Mouse (Mus musculus) kidney, adult 2 months (tissue): ENCODE measurements at regions not wholly inside any gene's neighbourhood (a gene's known extent, or its start where the extent isn't known, plus 50 kb on each side); places are given as distances from the start of the nearest gene placed in this dataset.

Experiments
- DNase-seq: peaks from one replicate; pipeline ENCODE4 v3.0.0; 2021
- H3K27ac ChIP-seq: fragments of 200-500 bp; 2 replicates; pipeline ENCODE4 v1.5.1; 2012; ENCODE audit warnings: low read depth, low read length, control low read depth, inconsistent platforms; ENCODE audit not compliant: insufficient read depth
- H3K27me3 ChIP-seq: fragments of 200-500 bp; replicated peaks from 2 replicates; pipeline ENCODE4 v1.6.1; 2012; ENCODE audit warnings: mild to moderate bottlenecking, moderate library complexity, low read length, inconsistent platforms; ENCODE audit not compliant: control insufficient read depth, insufficient read depth
- H3K36me3 ChIP-seq: fragments of 200-500 bp; 2 replicates; pipeline ENCODE4 v1.6.1; 2012; ENCODE audit warnings: mild to moderate bottlenecking, moderate library complexity, low read length, inconsistent platforms; ENCODE audit not compliant: control insufficient read depth, insufficient read depth
- H3K4me1 ChIP-seq: fragments of 200-500 bp; 2 replicates; pipeline ENCODE4 v1.6.1; 2011; ENCODE audit warnings: low read length; ENCODE audit not compliant: control insufficient read depth, insufficient read depth
- H3K4me3 ChIP-seq: fragments of 200-500 bp; 2 replicates; pipeline ENCODE4 v1.5.1; 2011; ENCODE audit warnings: mild to moderate bottlenecking, low read depth, low read length, control low read depth; ENCODE audit not compliant: insufficient read depth
- CTCF ChIP-seq: fragments of 200-500 bp; conservative IDR thresholded peaks from 2 replicates; pipeline ENCODE4 v1.5.1; 2011; ENCODE audit warnings: low read depth, mild to moderate bottlenecking, control low read depth, low read length, moderate library complexity, mixed read lengths; ENCODE audit not compliant: insufficient read depth, insufficient read length
- POLR2A ChIP-seq: fragments of 200-500 bp; IDR thresholded peaks from one replicate; pipeline ENCODE4 v1.6.1; 2011; ENCODE audit warnings: low read depth, low read length, control low read depth
- WGBS: fragments of 180-500 bp; shearing (Covaris S2); methylation state at CpG from one replicate; pipeline ENCODE4 v1.1.7; 2018; 5-methylcytosine and 5-hydroxymethylcytosine counted together

DNA sequence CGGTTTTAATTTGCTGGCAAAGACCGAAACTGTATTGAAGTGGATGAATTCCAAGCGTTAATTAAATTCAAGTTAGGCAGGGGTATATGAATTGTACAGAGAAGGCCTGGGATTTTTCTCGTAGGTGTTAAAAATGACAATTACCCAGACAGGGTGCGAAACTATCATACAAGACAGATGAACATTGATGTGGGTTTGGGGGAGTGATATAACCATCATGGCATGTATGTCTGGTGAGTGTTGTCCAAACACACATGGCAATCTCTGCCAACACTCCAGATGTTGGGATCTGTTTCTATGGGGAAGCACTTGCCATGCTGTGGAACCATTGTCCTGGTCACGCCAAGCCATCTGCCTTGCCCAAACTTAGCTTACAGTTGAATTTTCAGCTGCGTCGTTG lies 107.8 kb downstream of the Gja1 start:
- Histone ChIP-seq H3K36me3 (no peaks in the 10 kb centered on the region), H3K27ac (no peak overlapping the region), H3K27me3 (no peaks in the 10 kb centered on the region), H3K4me3 (no peak overlapping the region), H3K4me1 (no peaks in the 10 kb centered on the region)
- TF ChIP-seq CTCF (no peak), POLR2A (no peak)
- 95% methylated on average over 8 of the region's 8 CpGs for WGBS
- DNase-seq = no peak

- H3K4me1 ChIP-seq = no peaks in the 10 kb centered on the region
- TF ChIP-seq CTCF (no peak), POLR2A (no peak)
- no peak overlapping the region for H3K4me3 ChIP-seq
- no peaks in the 10 kb centered on the region for H3K36me3 ChIP-seq
- no peak overlapping the region for H3K27ac ChIP-seq
- 93% methylated on average over 5 of the region's 5 CpGs for WGBS
- no peak for DNase-seq
- H3K27me3 ChIP-seq = no peaks in the 10 kb centered on the region
Measured at GRCm38 (mm10) chr10:56485746-56486145, 108.6 kb downstream of the Gja1 start.

- 35% methylated on average over 6 of the region's 6 CpGs for WGBS
- no peak for DNase-seq
- Histone ChIP-seq H3K27me3 (no peaks in the 10 kb centered on the region), H3K4me3 (no peak overlapping the region), H3K4me1 (no peaks in the 10 kb centered on the region), H3K36me3 (no peaks in the 10 kb centered on the region), H3K27ac (no peak overlapping the region)
- TF ChIP-seq CTCF = no peak
- no peak for TF ChIP-seq POLR2A
Measured at GRCm38 (mm10) chr10:56486584-56486983, 109.5 kb downstream of the Gja1 start.

GRCm38 (mm10) chr10:56493461-56493860 lies 116.3 kb downstream of the Gja1 start:
- TF ChIP-seq CTCF (no peak), POLR2A (no peak)
- Histone ChIP-seq H3K36me3 (no peaks in the 10 kb centered on the region), H3K27me3 (no peaks in the 10 kb centered on the region), H3K4me3 (no peak overlapping the region), H3K4me1 (no peaks in the 10 kb centered on the region), H3K27ac (no peak overlapping the region)
- no peak for DNase-seq
- 89% methylated on average over 1 of the region's 1 CpGs for WGBS

- Histone ChIP-seq H3K4me1 (no peaks in the 10 kb centered on the region), H3K27me3 (no peaks in the 10 kb centered on the region), H3K27ac (no peak overlapping the region), H3K36me3 (no peaks in the 10 kb centered on the region), H3K4me3 (no peak overlapping the region)
- WGBS = 81% methylated on average over 4 of the region's 4 CpGs
- DNase-seq = no peak
- TF ChIP-seq POLR2A (no peak), CTCF (no peak)
Measured at GRCm38 (mm10) chr10:56495352-56495751, 118.2 kb downstream of the Gja1 start.

DNA sequence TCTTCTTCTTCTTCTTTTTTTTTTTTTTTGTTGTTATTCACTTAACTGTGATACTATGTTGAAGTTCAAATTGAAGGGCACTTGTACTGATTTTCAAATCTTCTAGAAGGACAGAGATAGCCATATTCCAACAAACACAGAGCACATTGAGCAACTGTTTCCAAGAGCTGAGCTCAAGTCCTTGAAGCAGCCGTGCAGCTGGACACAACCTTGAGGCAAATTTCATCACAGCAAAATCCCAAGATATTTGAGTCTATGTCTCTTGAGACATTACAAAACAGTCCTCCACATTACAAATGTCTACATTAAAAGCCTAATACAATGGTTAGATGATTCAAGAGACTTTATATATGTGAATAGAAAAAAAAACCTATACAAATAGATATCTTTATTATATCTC lies 141.9 kb downstream of the Gja1 start:
- no peak overlapping the region for H3K27ac ChIP-seq
- no peak for DNase-seq
- TF ChIP-seq POLR2A (no peak), CTCF (no peak)
- H3K4me1 ChIP-seq = no peaks in the 10 kb centered on the region
- WGBS = 90% methylated on average over 1 of the region's 1 CpGs
- H3K36me3 ChIP-seq = no peaks in the 10 kb centered on the region
- no peak overlapping the region for H3K4me3 ChIP-seq
- no peaks in the 10 kb centered on the region for H3K27me3 ChIP-seq

DNA sequence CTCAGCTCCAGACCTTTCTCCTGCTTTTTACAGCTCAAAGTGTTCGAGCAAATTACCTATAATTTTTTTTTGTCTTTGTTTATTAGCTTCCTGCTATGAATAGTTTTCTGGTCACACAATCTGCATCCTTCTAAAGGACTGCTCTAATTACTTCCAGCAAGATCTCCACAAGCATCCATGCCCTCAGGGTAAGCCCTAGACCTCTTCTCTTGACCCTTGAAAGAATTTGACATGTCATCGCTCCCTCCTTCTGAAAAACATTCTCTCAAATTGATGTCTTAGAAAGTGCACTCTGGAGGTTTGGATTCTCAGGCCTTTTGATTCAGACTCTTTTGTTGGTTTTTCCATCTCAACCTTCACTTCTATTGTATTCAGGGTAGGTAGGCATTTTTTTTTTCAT lies 148.7 kb downstream of the Gja1 start:
- 71% methylated on average over 2 of the region's 2 CpGs for WGBS
- DNase-seq = no peak

DNA sequence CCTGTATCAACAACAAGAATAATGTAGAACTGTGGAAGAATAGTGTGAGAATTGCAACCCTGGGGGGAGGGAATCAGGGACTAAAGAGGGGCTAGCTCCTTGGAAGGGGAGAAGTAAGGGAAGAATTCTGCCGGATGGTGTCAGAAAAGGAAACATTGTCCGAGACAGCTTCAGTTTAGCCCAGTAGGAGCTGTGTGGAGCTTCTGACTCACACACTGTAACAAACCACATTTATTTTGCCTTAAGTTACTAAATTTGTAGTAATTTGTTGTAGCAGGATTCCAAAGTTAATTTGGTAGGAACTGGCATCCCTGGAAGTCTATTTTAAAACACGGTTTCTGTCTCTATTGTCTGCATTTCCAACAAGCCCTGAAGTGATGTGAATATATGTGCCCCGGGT lies 160.0 kb downstream of the Gja1 start:
- Histone ChIP-seq H3K4me3 (no peak overlapping the region), H3K4me1 (no peaks in the 10 kb centered on the region), H3K27me3 (no peaks in the 10 kb centered on the region), H3K27ac (no peak overlapping the region), H3K36me3 (no peaks in the 10 kb centered on the region)
- DNase-seq = no peak
- TF ChIP-seq CTCF = no peak
- no peak for TF ChIP-seq POLR2A
- WGBS = 57% methylated on average over 4 of the region's 4 CpGs

More for the DNA sequence above, 148.7 kb downstream of the Gja1 start:
- no peak for TF ChIP-seq POLR2A
- TF ChIP-seq CTCF = no peak
- Histone ChIP-seq H3K27me3 (no peaks in the 10 kb centered on the region), H3K4me1 (no peaks in the 10 kb centered on the region), H3K27ac (no peak overlapping the region), H3K4me3 (no peak overlapping the region), H3K36me3 (no peaks in the 10 kb centered on the region)
